Mouse (Mus musculus) layer of hippocampus, postnatal 14 days (tissue): ENCODE data around the gene Dpagt1. TPM values are rescaled to one million over a fixed set of nuclear protein-coding genes. Genes with fewer than 3 reads are reported as not detected.
"Not testable (repeated sequence)": the region's sequence is repeated elsewhere in the genome, so short reads cannot be mapped to it uniquely, and the experiment has no call there.

ENCODE experiments used
- DNase-seq, 2 experiments: peaks; one replicate each; pipeline ENCODE4 v3.0.0; 2021 to 2022; ENCODE audit warnings: low spot score in 2 of 2, mixed read lengths in 1 of 2
- total RNA-seq, 2 experiments: library from RNA; stranded (reverse); gene quantifications; 2 replicates each; pipeline ENCODE4 v1.2.3; 2021

Dpagt1 gene
- total RNA-seq, 2 experiments from 2014 or later: 16.2 to 16.3 TPM

- DNase-seq: no peak
Observed at GRCm38 (mm10) chr9:44336964-44337363, 11.1 kb downstream of the Dpagt1 start.

GRCm38 (mm10) chr9:44337436-44338169, 11.8 kb downstream of the Dpagt1 start:
- no peak for DNase-seq

- DNase-seq: no peak
Observed at GRCm38 (mm10) chr9:44338574-44338973, 12.8 kb downstream of the Dpagt1 start.

- no peak for DNase-seq
Observed at GRCm38 (mm10) chr9:44341487-44341886, 15.7 kb downstream of the Dpagt1 start.

GRCm38 (mm10) chr9:44342173-44342572, 16.4 kb downstream of the Dpagt1 start:
- DNase-seq: no peak

GRCm38 (mm10) chr9:44342605-44343004, 16.8 kb downstream of the Dpagt1 start:
- DNase-seq: no peak

- DNase-seq: no peak
Observed at GRCm38 (mm10) chr9:44343290-44343689, 17.5 kb downstream of the Dpagt1 start.

- peak; percentile 90 to 91 for DNase-seq
Observed at GRCm38 (mm10) chr9:44343781-44344421, 18.1 kb downstream of the Dpagt1 start, which contains the start of gene Hmbs. Gene Hmbs, minus strand, starts transcription at chr9:44344228.

- DNase-seq: no peak
Observed at GRCm38 (mm10) chr9:44345570-44346433, 20.0 kb downstream of the Dpagt1 start.

- DNase-seq: no peak
Observed at GRCm38 (mm10) chr9:44347166-44347565, 21.3 kb downstream of the Dpagt1 start.

GRCm38 (mm10) chr9:44347621-44348020, 21.8 kb downstream of the Dpagt1 start:
- DNase-seq: no peak

- no peak for DNase-seq
Observed at GRCm38 (mm10) chr9:44348546-44348945, 22.7 kb downstream of the Dpagt1 start.

GRCm38 (mm10) chr9:44351396-44351795, 25.6 kb downstream of the Dpagt1 start:
- no peak for DNase-seq

- DNase-seq: no peak
Observed at GRCm38 (mm10) chr9:44352337-44352736, 26.5 kb downstream of the Dpagt1 start.

- no peak for DNase-seq
Observed at GRCm38 (mm10) chr9:44353142-44353541, 27.3 kb downstream of the Dpagt1 start.

- no peak for DNase-seq
Observed at GRCm38 (mm10) chr9:44357207-44357606, 31.4 kb downstream of the Dpagt1 start.

- DNase-seq: peak; percentile 92 to 96
Observed at GRCm38 (mm10) chr9:44361190-44361917, 35.5 kb downstream of the Dpagt1 start, which contains the start of gene Vps11. Gene Vps11, minus strand, starts transcription at chr9:44361670.

GRCm38 (mm10) chr9:44361931-44362330, 36.1 kb downstream of the Dpagt1 start:
- DNase-seq: not testable (repeated sequence)

GRCm38 (mm10) chr9:44364480-44364879, 38.7 kb downstream of the Dpagt1 start:
- DNase-seq: no peak

GRCm38 (mm10) chr9:44373386-44373785, 47.6 kb downstream of the Dpagt1 start:
- no peak for DNase-seq

- no peak for DNase-seq
Observed at GRCm38 (mm10) chr9:44376141-44376540, 50.3 kb downstream of the Dpagt1 start.
